In genomic region chr4:139622373-139623282, GRCm38 (mm10) we compare ENCODE assay signal across 8 mouse cellular contexts. TPM values are rescaled to one million over a fixed set of nuclear protein-coding genes. Genes with fewer than 3 reads are reported as not detected.
DNase-seq lines count a peak whose midpoint lies in the region; ATAC-seq and TF ChIP-seq lines count a peak whose summit lies in the region.

Gene Aldh4a1 (plus strand): TSS chr4:139622866.

- peak within 1 kb of the TSS; percentile 70 for H3K27ac ChIP-seq in heart, embryonic 11.5 days (ENCODE audit: low read depth, low read length)
- H3K27ac ChIP-seq in kidney, embryonic 16.5 days (ENCODE audit: low read length), result peak within 1 kb of the TSS; percentile 90
- H3K27ac ChIP-seq in liver, adult 2 months (replicated peaks; ENCODE audit: insufficient read depth, low read depth, low read length), result peak within 1 kb of the TSS; percentile 87

- TF ChIP-seq POLR2A in brain, embryonic 14.5 days (IDR thresholded peaks at IDR 0.05; ENCODE audit: borderline replicate concordance, extremely low read depth, insufficient read depth, insufficient read length, poor library complexity, severe bottlenecking), result peak; percentile 60; the same call in 1 of the 2 replicates
- TF ChIP-seq POLR2A in liver, adult 2 months (IDR thresholded peaks at IDR 0.05; ENCODE audit: extremely low read depth, insufficient read depth, low read length), result peak; percentile 97
- peak; percentile 92 for TF ChIP-seq POLR2A in myocyte (IDR thresholded peaks at IDR 0.05; ENCODE audit: insufficient read length, low read depth)

- H3K4me3 ChIP-seq in C2C12 (ENCODE audit: insufficient read depth, poor library complexity, severe bottlenecking), result peak within 1 kb of the TSS; percentile 28
- peak within 1 kb of the TSS; percentile 71 for H3K4me3 ChIP-seq in erythroblast, embryonic 14.5 days (replicated peaks)
- peak within 1 kb of the TSS; percentile 77 for H3K4me3 ChIP-seq in heart, embryonic 11.5 days (ENCODE audit: low read depth, low read length)
- H3K4me3 ChIP-seq in kidney, embryonic 16.5 days (ENCODE audit: low read length), result peak within 1 kb of the TSS; percentile 75
- H3K4me3 ChIP-seq in liver, adult 2 months (ENCODE audit: insufficient read depth, low read depth, low read length), result peak within 1 kb of the TSS; percentile 85
- H3K4me3 ChIP-seq in myocyte, result peak within 1 kb of the TSS; percentile 33

- H3K79me2 ChIP-seq in C2C12 (ENCODE audit: control insufficient read depth, insufficient read depth), result no peaks in the 10 kb centered on the region
- peaks cover 15% of the 10 kb centered on the region; the same call in 1 of the 2 replicates for H3K79me2 ChIP-seq in liver, adult 2 months (ENCODE audit: control insufficient read depth, insufficient read depth, low read length)
- no peaks in the 10 kb centered on the region for H3K79me2 ChIP-seq in myocyte (ENCODE audit: control insufficient read depth, insufficient read depth)

- under 1% methylated on average over 37 of the region's 38 CpGs for WGBS in heart, embryonic 11.5 days (ENCODE audit: insufficient replicate concordance)
- 0% methylated on average over 36 of the region's 38 CpGs for WGBS in kidney, embryonic 16.5 days
- WGBS in liver, adult 2 months, result under 1% methylated on average over 34 of the region's 38 CpGs

- H3K27me3 ChIP-seq in C2C12 (ENCODE audit: control insufficient read depth, insufficient read depth, insufficient read length), result no peaks in the 10 kb centered on the region
- H3K27me3 ChIP-seq in erythroblast, embryonic 14.5 days (ENCODE audit: control insufficient read depth), result no peaks in the 10 kb centered on the region
- H3K27me3 ChIP-seq in heart, embryonic 11.5 days (ENCODE audit: control insufficient read depth, insufficient read depth, low read length), result no peaks in the 10 kb centered on the region
- no peaks in the 10 kb centered on the region for H3K27me3 ChIP-seq in kidney, embryonic 16.5 days (ENCODE audit: insufficient read depth, low read length)
- H3K27me3 ChIP-seq in liver, adult 2 months (ENCODE audit: control insufficient read depth, insufficient read depth, low read length), result no peaks in the 10 kb centered on the region
- no peaks in the 10 kb centered on the region for H3K27me3 ChIP-seq in myocyte (ENCODE audit: control insufficient read depth, insufficient read depth, insufficient read length)
- H3K27me3 ChIP-seq in splenic B cell, adult 2 months (ENCODE audit: control insufficient read depth, insufficient read depth, low read length, poor library complexity, severe bottlenecking), result no peaks in the 10 kb centered on the region

- H3K79me3 ChIP-seq in C2C12 (ENCODE audit: low read depth), result no peaks in the 10 kb centered on the region

- H3K36me3 ChIP-seq in C2C12 (ENCODE audit: control insufficient read depth, insufficient read depth), result peaks cover 12% of the 10 kb centered on the region
- peaks cover 2% of the 10 kb centered on the region; the same call in 1 of the 2 replicates for H3K36me3 ChIP-seq in erythroblast, embryonic 14.5 days (ENCODE audit: control insufficient read depth)
- no peaks in the 10 kb centered on the region for H3K36me3 ChIP-seq in heart, embryonic 11.5 days (ENCODE audit: control insufficient read depth, insufficient read depth, low read length)
- H3K36me3 ChIP-seq in kidney, embryonic 16.5 days (ENCODE audit: insufficient read depth, low read length), result no peaks in the 10 kb centered on the region
- no peaks in the 10 kb centered on the region; the same call in 1 of the 2 replicates for H3K36me3 ChIP-seq in liver, adult 2 months (ENCODE audit: control insufficient read depth, insufficient read depth, low read length)
- H3K36me3 ChIP-seq in myocyte (ENCODE audit: control insufficient read depth, insufficient read depth), result peaks cover 8% of the 10 kb centered on the region
- no peaks in the 10 kb centered on the region; the same call in 1 of the 2 replicates for H3K36me3 ChIP-seq in splenic B cell, adult 2 months (ENCODE audit: control insufficient read depth, insufficient read depth, low read length, poor library complexity, severe bottlenecking)

- no peak for TF ChIP-seq CTCF in C2C12 (IDR thresholded peaks at IDR 0.05; ENCODE audit: control insufficient read depth, insufficient read depth, insufficient read length)
- no peak for TF ChIP-seq CTCF in brain, embryonic 14.5 days (IDR thresholded peaks at IDR 0.05; ENCODE audit: borderline replicate concordance, extremely low read depth, insufficient read depth, insufficient read length)
- no peak for TF ChIP-seq CTCF in liver, adult 2 months (IDR thresholded peaks at IDR 0.05; ENCODE audit: low read depth, low read length)

- H3ac ChIP-seq in C2C12 (ENCODE audit: control insufficient read depth, insufficient read length, low read depth) (peak within 1 kb of the TSS; percentile 74), myocyte (ENCODE audit: control insufficient read depth, insufficient read length) (peak within 1 kb of the TSS; percentile 16)

- no peaks in the 10 kb centered on the region for H3K9me3 ChIP-seq in erythroblast, embryonic 14.5 days (ENCODE audit: control insufficient read depth, low read length)
- H3K9me3 ChIP-seq in heart, embryonic 11.5 days (replicated peaks; ENCODE audit: control insufficient read depth, low read length), result no peaks in the 10 kb centered on the region
- no peaks in the 10 kb centered on the region for H3K9me3 ChIP-seq in kidney, embryonic 16.5 days (ENCODE audit: low read length)

- peak; percentile 99 for ATAC-seq in heart, embryonic 11.5 days (replicated peaks; ENCODE audit: insufficient number of reproducible peaks, low FRiP score, low TSS enrichment)
- peak; percentile 99 for ATAC-seq in kidney, embryonic 16.5 days (ENCODE audit: low FRiP score, low TSS enrichment)

- DNase-seq in brain, embryonic 14.5 days (ENCODE audit: low read depth), result peak; percentile 99
- peak; percentile 98 for DNase-seq in liver, adult 2 months (ENCODE audit: extremely low read depth, low read depth, low spot score)
- DNase-seq in splenic B cell, adult 2 months (ENCODE audit: low read depth, low spot score), result peak; percentile 96

- H3K4me1 ChIP-seq in erythroblast, embryonic 14.5 days (ENCODE audit: control insufficient read depth), result peaks cover 44% of the 10 kb centered on the region
- 0 out of 2 replicates have a peak, but pooled peaks cover 5% of the 10 kb centered on the region for H3K4me1 ChIP-seq in heart, embryonic 11.5 days (ENCODE audit: control insufficient read depth, insufficient read depth, low read length)
- peaks cover 19% of the 10 kb centered on the region for H3K4me1 ChIP-seq in kidney, embryonic 16.5 days (ENCODE audit: insufficient read depth, low read length)
- peaks cover 17% of the 10 kb centered on the region for H3K4me1 ChIP-seq in liver, adult 2 months (ENCODE audit: control insufficient read depth, insufficient read depth, low read length)

- peak within 1 kb of the TSS; percentile 80 for H3K9ac ChIP-seq in heart, embryonic 11.5 days (ENCODE audit: low read depth, low read length)
- peak within 1 kb of the TSS; percentile 73 for H3K9ac ChIP-seq in kidney, embryonic 16.5 days (replicated peaks; ENCODE audit: low read length)
- H3K9ac ChIP-seq in liver, adult 2 months (ENCODE audit: low read depth, low read length), result peak within 1 kb of the TSS; percentile 90

- peak within 1 kb of the TSS; percentile 91 for H3K4me2 ChIP-seq in heart, embryonic 11.5 days
- peak within 1 kb of the TSS; percentile 85 for H3K4me2 ChIP-seq in kidney, embryonic 16.5 days (replicated peaks; ENCODE audit: low read depth, low read length)
- H3K4me2 ChIP-seq in myocyte (ENCODE audit: low read depth), result peak within 1 kb of the TSS; percentile 85

TF ChIP-seq in C2C12, 6 proteins besides CTCF, POLR2A, EP300 and RAD21:
- TF ChIP-seq USF1 (IDR thresholded peaks at IDR 0.05; ENCODE audit: low read depth) (peak; percentile 14), FOSL1 (IDR thresholded peaks at IDR 0.05; ENCODE audit: insufficient read depth, low read length, poor library complexity, severe bottlenecking) (no peak), MYOG (IDR thresholded peaks at IDR 0.05; ENCODE audit: control insufficient read depth, extremely low read depth, insufficient read length) (no peak), CEBPB (IDR thresholded peaks at IDR 0.05; ENCODE audit: low read depth) (no peak), MYOD1 (IDR thresholded peaks at IDR 0.05; ENCODE audit: control insufficient read depth, insufficient read length, low read depth) (peak; percentile 34), MAX (IDR thresholded peaks at IDR 0.05) (no peak)
TF ChIP-seq in C2C12: peak in this region for 2.

TF ChIP-seq in myocyte, 11 proteins besides CTCF, POLR2A, EP300 and RAD21:
- TF ChIP-seq MYOG (IDR thresholded peaks at IDR 0.05; ENCODE audit: control insufficient read depth in 1 of 3, insufficient read depth in 1 of 3, insufficient read length in 2 of 3, low read depth in 2 of 3), result peak in 2 of 3 experiments; percentile 24 to 56
- no peak for TF ChIP-seq CEBPB (IDR thresholded peaks at IDR 0.05; ENCODE audit: insufficient read depth, poor library complexity, severe bottlenecking)
- peak; percentile 89 for TF ChIP-seq POLR2AphosphoS2 (IDR thresholded peaks at IDR 0.05; ENCODE audit: insufficient read length, low read depth)
- peak in 2 of 3 experiments; percentile 35 to 66 for TF ChIP-seq MYOD1 (IDR thresholded peaks at IDR 0.05; ENCODE audit: control insufficient read depth in 1 of 3, insufficient read length in 2 of 3, low read depth in 2 of 3)
- TF ChIP-seq USF1 (IDR thresholded peaks at IDR 0.05; ENCODE audit: low read depth), result no peak

RNA-seq across cellular contexts. Expression of gene Aldh4a1, which starts in this region (rescaled TPM):
- 6.7 TPM for polyA plus RNA-seq in C2C12 (2012; fragmentation: generic; extraction: Trizol)
- 24.2 and 26.4 TPM in 2 replicates for polyA plus RNA-seq in brain, embryonic 14.5 days (2012; rRNA removed)
- polyA plus RNA-seq in erythroblast, embryonic 14.5 days (2012), result 0.75 and 0.77 TPM in 2 replicates
- 11.8 and 16.7 TPM in 2 replicates for polyA plus RNA-seq in heart, embryonic 11.5 days (2014; fragmentation: Nextera tagmentation; extraction: Ambion mirVana)
- polyA plus RNA-seq in kidney, embryonic 16.5 days (2015; fragmentation: Nextera tagmentation; extraction: Ambion mirVana), result 133 and 149 TPM in 2 replicates
- total RNA-seq in liver, adult 2 months (2014; rRNA removed), result 288 and 375 TPM in 2 replicates
- polyA plus RNA-seq in liver, adult 2 months (2012; rRNA removed), result 557 and 601 TPM in 2 replicates
- polyA plus RNA-seq in myocyte (2012; fragmentation: generic; extraction: Trizol), result 12.0 TPM

Comparison
In these comparisons a context has a peak if more than half of its experiments do, and no peak if none do; other contexts are left out.
1. Peak in every context shown above with its lines: DNase-seq, ATAC-seq, H3K4me3 ChIP-seq and H3K27ac ChIP-seq.
2. H3K4me3 ChIP-seq: peak in every context shown above with its lines; median percentile 85 in liver, adult 2 months; 77 in heart, embryonic 11.5 days; 75 in kidney, embryonic 16.5 days; 71 in erythroblast, embryonic 14.5 days; 33 in myocyte; 28 in C2C12.